Mouse (Mus musculus) cerebellum, adult (tissue): ENCODE results near the gene Fam169a.
"Not testable (repeated sequence)": the region's sequence is repeated elsewhere in the genome, so short reads cannot be mapped to it uniquely, and the experiment has no call there.

Source experiments
- ATAC-seq: cut with Nextera tagmentation; 2 replicates; pipeline ENCODE4 v1.9.2; 2017; ENCODE audit warnings: mild to moderate bottlenecking, moderate library complexity, mixed read lengths; ENCODE audit not compliant: insufficient number of reproducible peaks, low FRiP score, low TSS enrichment

Fam169a gene

DNA sequence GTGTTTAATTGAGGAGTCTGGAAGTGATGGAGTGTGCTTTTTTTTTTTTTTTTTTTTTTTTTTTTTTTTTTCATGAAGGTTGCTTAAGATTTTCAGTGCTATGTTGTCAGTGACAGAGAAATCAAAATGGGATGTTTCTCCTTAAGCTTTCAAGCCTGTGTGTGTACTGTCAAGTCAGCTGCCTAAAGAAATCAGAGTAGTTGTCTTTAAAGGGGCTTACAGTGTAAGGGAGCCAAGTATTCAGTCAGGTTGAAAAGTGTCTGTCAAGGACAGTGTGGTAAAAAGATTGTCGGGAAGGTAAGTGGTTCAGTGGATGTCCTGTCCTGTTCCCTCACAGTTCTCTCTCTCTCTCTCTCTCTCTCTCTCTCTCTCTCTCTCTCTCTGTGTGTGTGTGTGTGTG lies 6.4 kb downstream of the Fam169a start:
- ATAC-seq = no peak

- no peak for ATAC-seq
These were observed 10.5 kb downstream of the Fam169a start for GRCm38 (mm10) chr13:97077556-97077955.

DNA sequence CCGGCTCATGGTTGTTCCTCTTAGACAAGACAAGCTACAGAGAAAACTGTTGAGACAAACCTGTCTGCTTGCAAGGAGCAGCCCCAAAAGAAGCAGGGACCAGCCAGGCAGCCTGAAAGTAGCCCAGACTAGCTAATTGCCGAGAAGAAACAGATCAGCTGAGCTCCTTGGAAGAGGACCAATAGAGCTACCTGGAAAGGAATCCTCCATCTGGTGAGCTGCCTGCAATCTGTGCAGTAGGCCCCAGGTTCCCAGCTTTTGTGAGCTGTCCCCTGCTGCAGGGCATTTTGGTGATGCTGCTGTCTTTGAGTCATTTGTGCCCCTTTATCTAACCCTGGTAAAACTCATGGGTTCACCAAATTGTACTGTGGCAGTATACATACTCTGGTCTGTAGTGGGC lies 13.1 kb downstream of the Fam169a start:
- peak; percentile 86 for ATAC-seq

DNA sequence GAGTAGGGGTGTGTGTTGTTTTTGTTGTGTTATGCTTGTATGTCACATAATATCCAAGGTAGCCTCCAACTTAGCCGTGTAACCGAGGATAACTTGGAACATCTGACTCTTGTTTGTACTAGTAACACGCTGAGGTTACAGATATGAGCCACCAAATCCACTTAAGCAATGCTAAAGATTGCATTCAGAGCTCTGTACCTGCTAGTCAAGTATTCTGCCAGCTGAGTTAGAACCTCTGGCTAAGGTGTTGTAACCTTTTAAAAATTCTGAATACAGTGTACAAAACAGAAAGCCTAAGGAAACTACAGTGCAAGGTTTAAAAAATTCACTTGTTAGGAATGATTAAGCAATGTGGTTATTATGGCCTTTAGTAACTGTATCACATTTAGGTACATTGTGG lies 13.5 kb downstream of the Fam169a start:
- ATAC-seq = no peak

DNA sequence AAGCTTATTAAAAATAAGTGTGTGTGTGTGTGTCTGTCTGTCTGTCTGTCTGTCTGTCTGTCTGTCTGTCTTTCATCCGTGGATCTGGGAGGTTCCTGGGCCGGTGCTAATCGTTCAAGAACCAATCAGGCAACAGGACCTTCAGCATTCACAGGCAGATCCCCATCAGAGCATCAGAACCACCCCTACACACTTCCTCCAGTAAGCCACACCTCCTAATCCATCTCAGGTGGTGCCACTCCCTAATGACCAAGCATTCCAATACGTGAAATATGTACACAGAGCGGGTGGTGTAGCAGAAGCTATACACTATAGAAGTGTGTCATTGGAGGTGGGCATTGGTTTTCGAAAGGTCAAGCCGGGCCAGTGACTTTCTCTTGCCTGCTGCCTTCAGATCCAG lies 15.3 kb downstream of the Fam169a start:
- no peak for ATAC-seq

DNA sequence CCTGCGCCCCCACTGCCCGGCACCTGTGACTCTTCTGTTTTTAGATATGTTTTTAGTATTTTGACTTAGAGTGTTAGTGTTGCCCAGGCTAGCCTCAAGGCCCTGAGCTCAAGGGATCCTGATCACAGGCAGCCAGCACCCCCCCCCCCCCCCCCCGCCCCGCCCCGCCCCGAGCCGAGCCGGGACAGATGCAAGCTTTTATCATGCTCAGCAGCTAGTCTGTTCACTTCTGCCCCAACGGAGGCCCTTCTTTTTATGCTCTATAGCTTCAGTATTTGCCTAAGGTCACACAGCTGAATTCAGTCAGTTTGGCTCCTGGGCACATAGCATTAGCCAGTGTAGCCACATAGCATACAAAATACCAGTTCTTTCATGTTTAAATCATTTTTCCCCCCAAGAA lies 19.2 kb downstream of the Fam169a start:
- ATAC-seq = no peak

DNA sequence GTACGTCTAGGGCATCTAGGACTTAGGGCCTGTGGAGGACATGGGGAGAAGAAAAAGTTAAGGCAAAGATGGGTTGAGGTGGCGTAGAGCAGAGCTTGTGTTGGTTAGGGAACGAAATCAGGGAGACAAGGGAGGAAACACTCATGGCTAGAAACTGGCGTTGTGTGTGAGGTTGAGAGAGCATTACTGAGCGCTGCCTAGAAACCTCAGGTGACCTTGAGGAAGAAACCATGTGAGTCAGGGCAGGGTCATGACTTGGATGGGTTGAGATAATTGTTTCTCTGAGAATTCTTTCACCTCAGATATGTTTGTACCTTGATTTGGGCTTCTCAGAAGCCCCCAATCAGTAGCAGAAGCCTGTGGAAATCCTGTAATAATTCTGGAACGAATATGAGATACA lies 20.3 kb downstream of the Fam169a start:
- no peak for ATAC-seq

DNA sequence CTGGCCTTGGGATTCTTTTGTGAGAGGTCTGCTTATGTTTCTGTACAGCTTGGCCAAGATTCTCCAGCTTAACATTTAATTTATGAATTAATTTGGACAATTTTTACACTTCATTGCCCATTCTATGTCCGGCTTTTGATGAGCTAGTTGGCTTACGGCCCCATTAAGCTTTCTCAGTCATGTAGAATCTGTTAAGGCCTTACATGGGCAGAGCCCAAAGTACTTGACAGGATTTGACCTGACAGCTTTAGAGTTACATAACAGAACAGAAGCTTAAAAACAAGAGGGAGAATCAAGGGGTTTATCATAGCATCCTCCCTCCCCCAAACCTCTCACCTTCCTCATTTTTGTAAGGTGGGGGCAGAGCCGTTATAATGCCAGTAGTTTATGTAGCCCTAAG lies 21.1 kb downstream of the Fam169a start:
- ATAC-seq = no peak

DNA sequence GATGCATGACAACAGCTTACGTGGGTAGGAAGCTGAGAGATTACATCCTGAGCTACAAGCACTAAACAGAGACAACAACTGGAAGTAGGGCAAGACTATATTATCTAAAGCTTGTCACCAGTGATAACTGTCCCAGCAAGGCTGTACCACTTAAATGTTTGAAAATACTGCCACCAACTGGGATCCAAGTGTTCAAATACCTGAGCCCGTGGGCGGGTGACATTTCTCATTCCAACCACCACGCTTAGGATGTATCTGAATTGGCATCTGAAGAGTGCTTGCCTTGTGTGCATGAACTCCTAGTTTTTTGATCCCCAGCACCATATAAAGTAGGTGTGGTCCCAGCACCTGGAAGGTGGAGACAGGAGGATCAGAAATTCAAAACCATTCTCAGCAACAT lies 28.6 kb downstream of the Fam169a start:
- no peak for ATAC-seq

DNA sequence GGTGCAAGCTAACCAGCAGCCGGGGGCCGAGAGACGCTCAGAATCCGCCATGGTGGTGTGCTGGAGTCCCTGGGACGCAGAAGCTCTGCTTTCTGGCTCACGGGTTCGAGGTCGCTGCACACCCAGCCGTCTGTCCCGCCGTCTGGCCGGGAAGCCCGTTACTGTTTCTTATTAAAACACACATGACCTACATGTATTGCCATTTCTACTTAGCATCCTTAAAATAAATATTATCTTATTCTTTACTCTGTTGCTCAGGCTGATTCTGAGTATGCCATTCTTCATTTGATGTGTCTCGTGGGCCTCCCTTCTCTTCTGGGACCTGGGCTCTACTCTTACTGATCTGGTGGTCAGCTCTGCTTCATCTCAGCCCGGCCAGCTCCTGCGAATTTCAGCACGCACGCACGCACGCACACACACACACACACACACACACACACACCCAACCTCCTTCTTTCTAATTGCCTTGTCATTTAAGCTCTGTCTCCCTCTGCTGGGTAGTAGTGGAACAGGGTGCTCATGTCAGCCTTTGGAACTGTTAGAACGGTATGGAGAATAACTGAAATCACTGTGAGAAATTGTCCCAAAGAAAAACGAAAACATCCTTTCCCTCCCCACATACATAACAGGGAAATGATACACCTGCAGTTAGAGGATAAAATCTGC lies 32.2 kb downstream of the Fam169a start, which contains the start of gene Gm6169:
Gm6169 (minus strand) TSS at position 51 of the 666 bp plus-strand sequence.
- peak; percentile 52 for ATAC-seq

DNA sequence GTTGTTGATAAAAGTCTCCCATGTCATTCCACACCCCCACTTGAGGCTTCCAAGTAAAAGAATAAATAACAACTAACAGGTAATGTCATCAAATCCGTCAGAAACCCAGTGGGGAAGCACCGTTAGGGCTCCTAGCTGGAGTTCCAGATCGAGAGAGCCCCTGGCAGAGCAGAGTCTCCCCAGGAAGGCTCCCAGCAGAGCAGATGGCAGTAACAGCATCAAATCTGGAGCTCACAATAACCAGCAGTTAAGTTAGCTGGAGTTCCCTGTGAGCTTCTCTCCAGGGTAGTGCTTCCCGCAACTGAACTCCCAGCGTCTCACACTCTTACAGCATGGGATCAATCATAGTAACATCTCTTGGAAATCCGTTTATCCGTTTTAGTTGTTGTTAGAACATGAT lies 37.9 kb downstream of the Fam169a start:
- no peak for ATAC-seq

GRCm38 (mm10) chr13:97107721-97108120 lies 40.6 kb downstream of the Fam169a start:
- ATAC-seq = not testable (repeated sequence)

GRCm38 (mm10) chr13:97109046-97109445 lies 42.0 kb downstream of the Fam169a start:
- ATAC-seq = no peak

DNA sequence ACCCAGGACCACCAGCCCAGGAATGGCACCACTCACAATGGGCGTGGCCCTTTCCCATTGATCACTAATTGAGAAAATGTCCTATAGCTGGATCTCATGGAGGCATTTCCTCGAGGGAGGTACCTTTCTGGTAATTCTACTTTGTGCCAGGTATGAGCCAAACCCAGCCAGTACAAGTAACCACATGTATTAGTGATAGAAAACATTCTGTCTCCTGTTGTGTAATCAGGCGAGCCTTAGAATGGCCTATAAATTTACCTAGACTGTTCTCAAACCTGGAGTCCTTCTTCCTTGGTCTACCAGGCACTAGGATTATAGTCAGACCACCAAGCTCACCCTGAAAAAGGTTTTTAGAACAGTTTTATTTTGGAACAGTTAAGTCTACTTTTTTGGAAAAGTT lies 54.3 kb downstream of the Fam169a start:
- ATAC-seq = no peak

DNA sequence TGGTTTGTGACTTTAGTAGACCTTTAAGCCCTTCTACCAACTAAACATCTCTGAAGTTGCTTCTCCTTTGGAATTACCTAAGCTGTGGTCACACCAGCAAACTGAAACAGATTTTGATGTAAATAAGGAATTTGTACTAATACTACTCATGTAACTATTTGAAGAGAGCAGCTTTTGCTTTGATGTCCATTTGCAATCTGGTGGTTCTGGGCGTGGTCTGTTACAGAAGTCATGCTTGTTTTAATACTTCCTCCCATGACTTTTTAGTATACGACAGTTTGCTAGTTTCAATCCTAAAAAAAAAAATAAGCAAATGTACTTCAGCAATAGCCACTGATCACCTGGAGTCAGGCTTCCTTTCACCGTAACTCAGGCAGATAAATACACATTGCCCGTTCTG lies 62.6 kb downstream of the Fam169a start:
- not testable (repeated sequence) for ATAC-seq

- not testable (repeated sequence) for ATAC-seq
These were observed 63.3 kb downstream of the Fam169a start for GRCm38 (mm10) chr13:97130413-97130812.

DNA sequence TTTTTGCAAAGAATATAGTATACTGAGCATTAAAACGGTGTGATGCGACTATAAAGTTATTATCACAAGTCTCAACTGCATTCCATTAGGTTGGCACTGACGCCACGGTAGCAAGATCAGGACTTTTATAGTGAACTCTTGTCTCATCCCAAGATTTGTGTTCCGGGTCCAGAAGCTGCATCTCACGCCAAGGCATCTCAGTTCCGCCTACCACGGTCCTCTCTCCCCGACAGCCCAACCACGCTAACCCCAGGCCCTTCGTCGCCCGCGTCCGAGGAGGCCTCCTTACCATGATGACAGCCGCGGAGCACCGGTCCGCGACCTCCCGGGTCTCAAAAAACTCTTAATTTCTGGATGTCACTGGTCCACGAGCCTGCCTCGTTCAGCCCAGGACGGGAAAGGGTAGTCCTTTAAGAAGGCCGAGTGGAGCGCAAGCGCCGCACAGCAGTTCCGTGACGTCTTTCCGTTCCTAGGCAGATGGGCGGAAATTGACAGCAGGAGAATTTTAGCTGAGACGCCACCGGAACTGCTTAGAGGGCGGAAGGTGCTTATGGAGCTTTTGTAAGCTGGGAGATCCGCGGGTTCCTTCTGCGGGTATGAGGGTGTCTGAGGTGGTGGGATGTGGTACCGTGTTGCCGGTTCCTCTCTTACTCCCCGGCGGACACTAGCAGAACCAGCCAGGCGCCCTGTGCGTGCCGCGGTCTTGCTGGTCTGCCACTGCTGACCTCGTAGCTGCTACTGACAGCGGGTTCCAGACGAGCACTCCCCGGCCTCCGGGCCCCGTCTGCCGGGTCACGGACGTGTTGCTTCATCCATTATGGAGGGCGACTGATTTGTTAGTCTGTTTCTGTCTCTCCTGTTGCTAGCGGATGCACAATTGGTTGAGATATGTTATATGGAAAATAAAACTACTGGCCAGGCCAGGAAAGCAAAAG lies 70.6 kb downstream of the Fam169a start, which contains the start of the genes Gfm2 and Nsa2:
Gfm2 (plus strand) TSS at position 472 of the 935 bp plus-strand sequence.
Nsa2 (minus strand) TSS at position 472 of the 935 bp plus-strand sequence.
- peak; percentile 98 for ATAC-seq

DNA sequence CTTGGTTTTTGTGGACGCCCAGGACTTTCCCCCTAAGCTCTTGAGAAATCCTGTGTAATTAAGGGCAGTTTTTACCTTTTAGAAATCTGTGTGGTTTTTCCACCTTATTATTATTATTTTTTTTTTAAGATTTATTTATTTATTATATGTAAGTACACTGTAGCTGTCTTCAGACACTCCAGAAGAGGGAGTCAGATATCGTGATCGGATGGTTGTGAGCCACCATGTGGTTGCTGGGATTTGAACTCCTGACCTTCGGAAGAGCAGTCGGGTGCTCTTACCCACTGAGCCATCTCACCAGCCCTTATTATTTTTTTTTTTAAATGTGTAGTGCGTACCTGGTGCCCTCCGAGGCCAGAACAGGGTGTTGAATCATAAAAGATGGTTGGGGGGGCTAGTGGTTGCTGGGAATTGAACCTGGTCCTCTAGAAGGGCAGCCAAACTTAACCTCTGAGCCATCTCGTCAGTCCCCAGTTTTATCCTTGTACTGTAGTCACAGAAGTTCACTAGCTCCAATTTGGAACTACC lies 71.4 kb downstream of the Fam169a start:
- not testable (repeated sequence) for ATAC-seq

DNA sequence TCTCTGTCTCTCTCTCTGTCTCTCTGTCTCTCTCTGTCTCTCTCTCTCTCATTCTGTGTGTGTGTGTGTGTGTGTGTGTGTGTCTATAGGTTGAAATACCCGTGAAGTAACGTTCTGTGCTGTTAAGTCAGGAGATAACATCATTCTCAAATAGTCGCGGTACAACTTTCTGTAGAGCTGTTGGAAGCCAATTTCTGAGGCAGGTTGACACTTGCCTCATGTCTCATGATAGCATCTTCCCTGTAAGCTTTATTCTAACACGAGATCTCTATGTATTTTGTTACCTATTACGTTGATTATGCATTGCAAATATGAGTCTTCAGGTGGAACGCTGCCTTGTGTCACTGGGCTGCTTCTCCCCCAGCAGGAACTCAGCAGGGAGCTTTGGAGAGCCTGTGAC lies 75.2 kb downstream of the Fam169a start:
- ATAC-seq = no peak

DNA sequence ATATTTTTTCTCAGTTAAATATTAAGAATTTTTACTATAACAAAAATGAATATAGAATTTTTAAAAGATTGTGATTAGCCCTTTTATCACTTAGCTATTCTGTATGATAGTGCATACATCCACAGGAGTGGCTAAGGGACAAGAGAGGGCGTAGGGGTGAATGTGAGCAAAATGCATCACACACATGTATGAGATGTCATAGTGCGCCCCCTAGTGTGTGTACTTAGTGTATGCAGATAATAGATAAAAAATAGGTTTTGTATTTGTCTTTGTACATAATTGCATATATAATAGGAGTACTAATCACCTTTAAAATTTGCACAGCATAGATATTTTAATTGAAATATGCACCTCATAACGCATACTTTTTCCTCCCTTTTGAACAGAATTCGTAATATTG lies 78.7 kb downstream of the Fam169a start:
- ATAC-seq = no peak
